Comparison of ENCODE assay signal across 8 mouse cellular contexts in genomic region chr9:50344868-50345267, GRCm38 (mm10). TPM values are rescaled to one million over a fixed set of nuclear protein-coding genes. Genes with fewer than 3 reads are reported as not detected.
DNase-seq lines count a peak whose midpoint lies in the region; ATAC-seq lines count a peak whose summit lies in the region.

Gene Rpl10-ps3 (minus strand): TSS chr9:50344968.

- no peak within 1 kb of the TSS for H3K9ac ChIP-seq in kidney, embryonic 15.5 days
- no peak within 1 kb of the TSS for H3K9ac ChIP-seq in intestine, embryonic 16.5 days (ENCODE audit: low read depth, low read length)

- 97% methylated on average over 11 of the region's 13 CpGs for WGBS in kidney, embryonic 15.5 days
- 96% methylated on average over 11 of the region's 13 CpGs for WGBS in intestine, embryonic 16.5 days

- H3K36me3 ChIP-seq in kidney, embryonic 15.5 days, result no peaks in the 10 kb centered on the region
- H3K36me3 ChIP-seq in intestine, embryonic 16.5 days (ENCODE audit: control insufficient read depth, insufficient read depth, low read length), result no peaks in the 10 kb centered on the region

- no peak for DNase-seq in kidney, postnatal 10 days
- no peak for DNase-seq in adrenal gland, postnatal 4 days (ENCODE audit: low spot score in 2 of 2)
- no peak for DNase-seq in gastrocnemius, postnatal 36 days
- DNase-seq in cerebellum, adult 18-20 months, result no peak
- no peak for DNase-seq in thymus, adult 18-20 months

- no peaks in the 10 kb centered on the region for H3K27me3 ChIP-seq in kidney, embryonic 15.5 days
- H3K27me3 ChIP-seq in intestine, embryonic 16.5 days (replicated peaks; ENCODE audit: control insufficient read depth, insufficient read depth, low read length), result no peaks in the 10 kb centered on the region

- no peak for ATAC-seq in kidney, embryonic 15.5 days (replicated peaks; ENCODE audit: low FRiP score)
- ATAC-seq in intestine, embryonic 16.5 days, result no peak
- ATAC-seq in megakaryocyte-erythroid progenitor cell, adult 5-6 weeks (replicated peaks; ENCODE audit: low FRiP score, low TSS enrichment, poor library complexity, severe bottlenecking), result no peak

- no peak within 1 kb of the TSS for H3K4me2 ChIP-seq in kidney, embryonic 15.5 days
- no peak within 1 kb of the TSS for H3K4me2 ChIP-seq in intestine, embryonic 16.5 days (ENCODE audit: low read depth, low read length)

- no peak within 1 kb of the TSS for H3K27ac ChIP-seq in kidney, embryonic 15.5 days
- H3K27ac ChIP-seq in intestine, embryonic 16.5 days (ENCODE audit: low read length), result no peak within 1 kb of the TSS

- intact Hi-C loops in gastrocnemius, postnatal 36 days (cut with DNase I), result no loop called here

- H3K9me3 ChIP-seq in kidney, embryonic 15.5 days (replicated peaks), result no peaks in the 10 kb centered on the region
- no peaks in the 10 kb centered on the region for H3K9me3 ChIP-seq in intestine, embryonic 16.5 days (ENCODE audit: control insufficient read depth, low read length)

- H3K4me1 ChIP-seq in kidney, embryonic 15.5 days, result 0 out of 2 replicates have a peak, but pooled peaks cover 3% of the 10 kb centered on the region
- H3K4me1 ChIP-seq in intestine, embryonic 16.5 days (ENCODE audit: control insufficient read depth, insufficient read depth, low read length), result no peaks in the 10 kb centered on the region

- H3K4me3 ChIP-seq in kidney, embryonic 15.5 days (replicated peaks), result no peak within 1 kb of the TSS
- H3K4me3 ChIP-seq in intestine, embryonic 16.5 days (ENCODE audit: low read length), result no peak within 1 kb of the TSS

RNA-seq across cellular contexts. Expression of gene Rpl10-ps3, which starts in this region (rescaled TPM):
- polyA plus RNA-seq in kidney, embryonic 15.5 days (2015; fragmentation: Nextera tagmentation; extraction: Ambion mirVana), result 231 and 320 TPM in 2 replicates
- 1,000 to 10,000 TPM; 1,124 to 1,153 TPM for total RNA-seq in adrenal gland, postnatal 4 days (2021)
- total RNA-seq in gastrocnemius, postnatal 36 days (2021), result 100 to 1,000 TPM; 347 to 480 TPM
- 232 and 271 TPM in 2 replicates for polyA plus RNA-seq in intestine, embryonic 16.5 days (2015; fragmentation: Nextera tagmentation; extraction: Ambion mirVana)
- 473 and 492 TPM in 2 replicates for total RNA-seq in megakaryocyte-erythroid progenitor cell, adult 5-6 weeks (2014; fragmentation: Nextera tagmentation)
- 197 and 284 TPM in 2 replicates for total RNA-seq in megakaryocyte-erythroid progenitor cell, adult 5-6 weeks (2017)
